Mouse (Mus musculus) stomach, postnatal 0 days (tissue): ENCODE measurements at regions not wholly inside any gene's neighbourhood (a gene's known extent, or its start where the extent isn't known, plus 50 kb on each side); places are given as distances from the start of the nearest gene placed in this dataset.

ENCODE experiments used
- CTCF ChIP-seq: IDR thresholded peaks from 2 replicates; pipeline ENCODE4 v1.5.1; 2016; ENCODE audit warnings: antibody characterized with exemption, low read depth, mild to moderate bottlenecking, moderate library complexity
- EP300 ChIP-seq: optimal IDR thresholded peaks from 2 replicates; pipeline ENCODE3; 2016; ENCODE audit warnings: antibody characterized with exemption

DNA sequence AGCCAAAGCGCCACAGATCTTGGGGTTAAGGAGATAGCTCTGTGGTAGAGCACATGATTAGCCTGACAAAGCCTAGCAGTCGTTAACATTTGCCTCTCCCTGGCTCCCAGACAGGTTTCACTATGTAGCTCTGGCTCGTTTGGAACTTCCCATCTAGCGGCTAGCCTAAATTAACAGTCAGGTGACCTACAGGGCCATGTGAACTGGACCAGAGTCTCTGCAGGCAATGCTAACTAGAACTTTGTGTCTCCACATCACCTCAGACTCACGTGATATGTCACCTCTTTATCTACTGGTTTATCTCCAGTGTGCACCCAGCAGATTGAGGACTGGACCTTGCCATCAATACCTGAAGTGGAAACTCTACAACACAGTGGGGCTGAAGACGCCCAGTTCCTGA, 52.4 kb upstream of the Smg1 start:
- no peak for TF ChIP-seq CTCF
- no peak for TF ChIP-seq EP300
